Mouse (Mus musculus) kidney, adult 2 months (tissue): Measurements from ENCODE around the gene Gm13283.

Source experiments
- CTCF ChIP-seq: fragments of 200-500 bp; conservative IDR thresholded peaks from 2 replicates; pipeline ENCODE4 v1.5.1; 2011; ENCODE audit warnings: low read depth, mild to moderate bottlenecking, control low read depth, low read length, moderate library complexity, mixed read lengths; ENCODE audit not compliant: insufficient read depth, insufficient read length
- POLR2A ChIP-seq: fragments of 200-500 bp; IDR thresholded peaks from one replicate; pipeline ENCODE4 v1.6.1; 2011; ENCODE audit warnings: low read depth, low read length, control low read depth

- TF ChIP-seq CTCF (peak; percentile 90), POLR2A (no peak)
These were observed 21.4 kb upstream of the Gm13283 start for GRCm38 (mm10) chr4:88738480-88738879.
